Mouse (Mus musculus): ENCODE data around the gene Tmem131. TPM values are rescaled to one million over a fixed set of nuclear protein-coding genes. Genes with fewer than 3 reads are reported as not detected.

Tmem131 gene
- total and polyA plus RNA-seq, 2 experiments from 2014 or later, result 8.9 to 21.5 TPM

DNA sequence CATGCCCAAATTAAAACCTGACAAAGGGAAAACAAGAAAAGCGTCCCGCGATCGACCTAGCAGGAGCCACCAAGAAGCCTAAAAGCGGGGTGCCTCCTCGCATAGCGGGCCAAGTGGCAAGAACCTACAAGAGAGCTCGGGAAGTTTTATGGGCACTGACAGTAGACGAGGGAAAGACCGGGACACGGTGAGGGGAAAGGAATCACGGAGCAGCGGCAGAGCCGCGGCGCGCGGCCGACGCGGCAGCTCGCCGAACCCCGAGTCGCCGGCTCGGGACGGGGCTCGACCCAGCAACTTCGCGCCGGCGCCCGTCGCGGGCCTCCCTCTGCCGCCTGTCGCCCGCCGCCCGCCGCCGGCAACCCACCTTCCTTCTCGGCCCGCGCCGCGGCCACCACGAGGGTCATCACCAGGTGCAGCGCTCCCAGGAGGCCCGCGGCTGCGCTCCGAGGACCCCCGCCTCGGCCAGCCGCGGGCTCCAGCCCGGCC, 4.6 kb downstream of the Tmem131 start:
- Histone ChIP-seq H3K4me3 (ENCODE audit: low read length) (peak overlapping the region; percentile 69), H3K4me2 (ENCODE audit: low read depth, low read length) (peak overlapping the region; percentile 85), H3K4me1 (ENCODE audit: insufficient read depth, low read length) (peaks cover 12% of the 10 kb centered on the region), H3K36me3 (ENCODE audit: insufficient read depth, low read length) (no peaks in the 10 kb centered on the region), H3K9ac (replicated peaks; ENCODE audit: low read length) (peak overlapping the region; percentile 85), H3K27me3 (ENCODE audit: insufficient read depth, low read length) (no peaks in the 10 kb centered on the region), H3K27ac (peak overlapping the region; percentile 96), H3K9me3 (ENCODE audit: low read length) (no peaks in the 10 kb centered on the region)
- TF ChIP-seq CTCF (IDR thresholded peaks at IDR 0.05; ENCODE audit: low read depth), result no peak
- under 1% methylated on average over 58 of the region's 59 CpGs for WGBS
- peak; percentile 47 for DNase-seq (ENCODE audit: low spot score)
- ATAC-seq, result no peak

DNA sequence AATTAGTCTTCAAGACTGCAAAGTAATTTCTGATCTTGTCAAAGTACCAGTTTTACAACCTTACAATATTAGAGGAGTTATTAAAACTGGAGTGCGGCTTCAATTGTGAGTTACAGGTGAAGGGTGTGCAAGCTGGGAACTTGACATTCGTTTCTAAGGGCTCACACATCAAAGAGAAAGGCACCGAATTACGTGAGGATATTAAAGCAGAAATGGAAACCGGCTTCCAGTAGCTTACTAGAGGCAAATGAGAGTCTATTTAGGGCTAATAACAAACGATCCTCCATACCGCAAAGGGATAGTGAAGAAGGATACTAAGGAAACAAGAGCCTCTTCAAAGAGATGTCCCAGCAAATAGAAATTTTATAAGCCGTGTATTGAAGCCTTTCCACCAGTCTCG, 5.1 kb downstream of the Tmem131 start:
- Histone ChIP-seq H3K4me1 (ENCODE audit: insufficient read depth, low read length) (peaks cover 12% of the 10 kb centered on the region), H3K4me2 (ENCODE audit: low read depth, low read length) (peak overlapping the region; percentile 85), H3K27ac (peak overlapping the region; percentile 96), H3K9ac (replicated peaks; ENCODE audit: low read length) (peak overlapping the region; percentile 85), H3K9me3 (ENCODE audit: low read length) (no peaks in the 10 kb centered on the region), H3K36me3 (ENCODE audit: insufficient read depth, low read length) (no peaks in the 10 kb centered on the region), H3K4me3 (ENCODE audit: low read length) (peak overlapping the region; percentile 69), H3K27me3 (ENCODE audit: insufficient read depth, low read length) (no peaks in the 10 kb centered on the region)
- ATAC-seq, result no peak
- no peak for TF ChIP-seq CTCF (IDR thresholded peaks at IDR 0.05; ENCODE audit: low read depth)
- 4% methylated on average over 9 of the region's 9 CpGs for WGBS
- DNase-seq (ENCODE audit: low spot score), result peak; percentile 19

DNA sequence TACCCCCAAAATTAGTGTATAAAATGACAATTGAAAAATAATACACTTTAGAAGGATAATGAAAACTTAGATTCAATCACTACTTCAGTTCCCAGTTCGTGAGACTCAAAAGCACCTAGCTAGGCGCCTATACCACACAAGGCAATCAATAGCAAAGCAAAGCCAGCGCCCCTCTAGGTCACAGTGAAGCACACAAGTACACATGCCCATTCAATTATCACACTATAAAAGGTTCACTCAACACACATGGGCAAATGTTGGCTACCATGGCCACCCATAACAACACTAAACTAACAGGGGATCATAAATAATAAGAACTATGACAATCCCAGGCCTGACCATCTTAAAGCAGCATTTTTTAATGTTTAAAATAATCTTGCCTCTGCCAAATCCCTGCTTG, 5.8 kb downstream of the Tmem131 start:
- no peaks in the 10 kb centered on the region for H3K27me3 ChIP-seq (ENCODE audit: insufficient read depth, low read length)
- peak; percentile 15 for DNase-seq (ENCODE audit: low spot score)
- peaks cover 12% of the 10 kb centered on the region for H3K4me1 ChIP-seq (ENCODE audit: insufficient read depth, low read length)
- no peak overlapping the region for H3K27ac ChIP-seq
- no peak for ATAC-seq
- H3K4me2 ChIP-seq (ENCODE audit: low read depth, low read length), result peak overlapping the region; percentile 85
- H3K4me3 ChIP-seq (ENCODE audit: low read length), result peak overlapping the region; percentile 69
- 30% methylated on average over 3 of the region's 3 CpGs for WGBS
- no peaks in the 10 kb centered on the region for H3K9me3 ChIP-seq (ENCODE audit: low read length)
- no peaks in the 10 kb centered on the region for H3K36me3 ChIP-seq (ENCODE audit: insufficient read depth, low read length)
- peak; percentile 23; the same call in 1 of the 2 replicates for TF ChIP-seq CTCF (IDR thresholded peaks at IDR 0.05; ENCODE audit: low read depth)
- peak overlapping the region; percentile 85; the same call in 1 of the 2 replicates for H3K9ac ChIP-seq (replicated peaks; ENCODE audit: low read length)

DNA sequence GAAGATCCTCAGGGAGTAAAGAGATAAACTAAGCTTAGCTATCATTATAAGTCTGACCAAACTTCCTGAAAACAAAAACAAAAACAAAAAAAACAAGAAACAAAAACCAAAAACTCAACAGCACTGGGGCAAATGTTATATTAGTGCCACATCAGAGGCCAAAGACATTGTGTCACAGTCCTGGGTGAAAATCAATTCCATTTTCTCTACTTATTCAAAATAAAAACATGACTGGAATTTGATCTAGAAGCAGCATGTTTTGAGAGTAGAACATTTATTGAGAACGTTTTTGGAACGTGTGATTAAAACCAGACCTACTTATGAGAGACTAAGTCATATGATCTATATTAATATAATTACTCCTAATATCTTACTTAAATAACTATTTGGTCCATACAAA, 6.5 kb downstream of the Tmem131 start:
- Histone ChIP-seq H3K4me2 (ENCODE audit: low read depth, low read length) (peak overlapping the region; percentile 85), H3K9ac (replicated peaks; ENCODE audit: low read length) (no peak overlapping the region), H3K9me3 (ENCODE audit: low read length) (no peaks in the 10 kb centered on the region), H3K27me3 (ENCODE audit: insufficient read depth, low read length) (no peaks in the 10 kb centered on the region), H3K36me3 (ENCODE audit: insufficient read depth, low read length) (no peaks in the 10 kb centered on the region), H3K4me3 (ENCODE audit: low read length) (no peak overlapping the region), H3K4me1 (ENCODE audit: insufficient read depth, low read length) (peaks cover 12% of the 10 kb centered on the region), H3K27ac (no peak overlapping the region)
- DNase-seq (ENCODE audit: low spot score), result no peak
- WGBS, result 68% methylated on average over 2 of the region's 2 CpGs
- no peak for TF ChIP-seq CTCF (IDR thresholded peaks at IDR 0.05; ENCODE audit: low read depth)
- ATAC-seq, result no peak

DNA sequence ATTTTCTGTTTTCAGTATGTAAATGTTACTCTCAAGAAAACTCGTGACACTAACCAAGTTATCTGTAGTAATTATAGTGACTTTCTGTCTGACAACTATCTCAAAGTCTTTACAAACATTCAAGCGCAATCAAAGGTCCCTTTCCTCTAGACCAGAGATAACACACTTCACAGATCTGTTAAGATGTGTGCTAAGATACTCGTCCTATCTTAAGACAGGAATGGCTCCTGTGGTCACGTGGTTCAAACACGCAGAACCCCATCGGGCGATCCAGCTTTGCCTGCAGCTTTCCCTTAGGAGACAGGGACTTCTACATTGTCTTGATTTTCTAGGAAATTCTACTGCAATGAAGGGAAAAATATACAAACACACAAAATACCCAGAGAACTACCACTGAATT, 6.9 kb downstream of the Tmem131 start:
- Histone ChIP-seq H3K9me3 (ENCODE audit: low read length) (no peaks in the 10 kb centered on the region), H3K9ac (replicated peaks; ENCODE audit: low read length) (no peak overlapping the region), H3K4me1 (ENCODE audit: insufficient read depth, low read length) (peaks cover 12% of the 10 kb centered on the region), H3K27me3 (ENCODE audit: insufficient read depth, low read length) (no peaks in the 10 kb centered on the region), H3K4me3 (ENCODE audit: low read length) (no peak overlapping the region), H3K27ac (no peak overlapping the region), H3K36me3 (ENCODE audit: insufficient read depth, low read length) (no peaks in the 10 kb centered on the region), H3K4me2 (ENCODE audit: low read depth, low read length) (peak overlapping the region; percentile 85)
- TF ChIP-seq CTCF (IDR thresholded peaks at IDR 0.05; ENCODE audit: low read depth), result no peak
- DNase-seq (ENCODE audit: low spot score), result no peak
- WGBS, result 87% methylated on average over 7 of the region's 7 CpGs
- ATAC-seq, result no peak

DNA sequence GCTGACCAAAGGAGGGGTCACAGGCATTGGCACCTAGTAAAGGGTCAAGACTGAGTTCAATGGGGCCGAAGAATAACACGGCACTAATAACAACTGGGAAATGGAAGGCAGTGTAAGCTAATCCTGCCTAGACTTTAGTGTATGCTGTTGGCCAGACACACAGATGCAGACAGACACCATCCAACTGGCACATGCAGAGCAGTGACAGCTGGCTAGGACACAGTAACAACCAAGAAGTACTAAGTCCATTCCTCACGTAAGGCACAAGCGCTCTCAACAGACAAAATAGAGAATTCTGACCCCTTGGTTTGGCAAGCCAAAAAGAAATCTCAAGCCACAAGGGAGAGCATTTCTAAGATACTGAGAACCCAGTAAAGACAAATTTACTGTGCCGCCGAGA, 8.7 kb downstream of the Tmem131 start:
- Histone ChIP-seq H3K9me3 (ENCODE audit: low read length) (no peaks in the 10 kb centered on the region), H3K4me1 (ENCODE audit: insufficient read depth, low read length) (peaks cover 12% of the 10 kb centered on the region), H3K4me3 (ENCODE audit: low read length) (no peak overlapping the region), H3K27ac (no peak overlapping the region), H3K9ac (replicated peaks; ENCODE audit: low read length) (no peak overlapping the region), H3K27me3 (ENCODE audit: insufficient read depth, low read length) (no peaks in the 10 kb centered on the region), H3K4me2 (ENCODE audit: low read depth, low read length) (0 out of 2 replicates have a peak overlapping the region, but pooled peaks have one; percentile 7), H3K36me3 (ENCODE audit: insufficient read depth, low read length) (no peaks in the 10 kb centered on the region)
- TF ChIP-seq CTCF (IDR thresholded peaks at IDR 0.05; ENCODE audit: low read depth), result no peak
- ATAC-seq (no peak), DNase-seq (ENCODE audit: low spot score) (peak; percentile 13)
- 47% methylated on average over 6 of the region's 6 CpGs for WGBS

DNA sequence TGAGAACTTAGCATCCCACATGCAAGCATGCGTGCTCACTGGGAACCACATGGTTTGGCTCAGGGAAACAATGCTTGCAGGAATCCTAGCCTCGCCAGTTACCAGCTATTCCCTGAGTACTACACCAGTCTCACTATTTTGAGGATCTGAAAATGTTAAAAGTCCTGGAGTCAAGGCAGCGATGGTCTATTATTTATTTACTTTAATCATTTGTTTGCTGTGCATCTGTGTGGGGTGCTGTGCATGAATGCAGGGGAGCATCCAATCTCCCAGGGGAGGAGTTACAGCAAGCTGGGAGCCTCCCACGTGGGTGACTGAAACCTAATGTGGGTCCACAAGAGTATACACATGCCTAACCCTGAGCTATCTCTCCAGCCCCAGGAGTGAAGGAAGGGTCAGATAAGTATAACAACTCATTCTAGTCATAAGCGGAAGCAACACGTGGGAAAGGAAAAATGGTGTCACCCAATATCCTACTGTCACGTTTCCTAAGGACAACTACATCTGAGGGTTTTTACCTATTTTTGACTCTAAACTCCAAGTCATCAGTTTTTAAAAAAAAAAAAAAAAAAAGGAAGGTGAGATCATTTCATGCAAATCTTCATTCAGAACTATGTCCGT, 9.4 kb downstream of the Tmem131 start:
- WGBS, result 75% methylated on average over 8 of the region's 8 CpGs
- no peak for ATAC-seq
- no peak for TF ChIP-seq CTCF (IDR thresholded peaks at IDR 0.05; ENCODE audit: low read depth)

More for the DNA sequence above, 9.4 kb downstream of the Tmem131 start:
- H3K4me2 ChIP-seq (ENCODE audit: low read depth, low read length), result no peak overlapping the region
- H3K9ac ChIP-seq (replicated peaks; ENCODE audit: low read length), result no peak overlapping the region
- H3K27me3 ChIP-seq (ENCODE audit: insufficient read depth, low read length), result no peaks in the 10 kb centered on the region
- H3K27ac ChIP-seq, result no peak overlapping the region
- no peaks in the 10 kb centered on the region for H3K9me3 ChIP-seq (ENCODE audit: low read length)
- H3K4me3 ChIP-seq (ENCODE audit: low read length), result no peak overlapping the region
- no peak for DNase-seq (ENCODE audit: low spot score)
- peaks cover 12% of the 10 kb centered on the region for H3K4me1 ChIP-seq (ENCODE audit: insufficient read depth, low read length)
- no peaks in the 10 kb centered on the region for H3K36me3 ChIP-seq (ENCODE audit: insufficient read depth, low read length)
